Mouse (Mus musculus): ENCODE measurements at regions not wholly inside any gene's neighbourhood (a gene's known extent, or its start where the extent isn't known, plus 50 kb on each side); places are given as distances from the start of the nearest gene placed in this dataset.

DNA sequence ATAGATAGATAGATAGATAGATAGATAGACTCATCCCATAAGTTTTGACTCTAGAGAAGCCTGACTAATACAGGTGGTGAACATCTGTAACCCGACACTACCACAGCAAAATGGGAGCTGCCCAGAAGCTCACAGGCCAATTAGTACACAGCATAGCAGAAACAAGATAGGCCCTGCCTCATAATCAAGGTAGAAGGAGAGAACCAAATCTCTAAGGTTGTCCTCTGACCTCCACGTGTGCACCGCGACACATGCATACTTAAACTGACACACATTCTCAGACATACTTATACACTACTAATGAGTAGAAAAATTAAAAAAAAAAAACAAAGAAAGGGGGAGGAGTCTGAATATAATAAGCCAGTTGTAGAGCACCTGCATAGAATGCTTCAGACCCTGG, 151.2 kb upstream of the Pkdcc start:
- no peak for TF ChIP-seq CTCF (IDR thresholded peaks at IDR 0.05; ENCODE audit: low read depth, low read length)
- TF ChIP-seq TAL1 (conservative IDR thresholded peaks at IDR 0.05; ENCODE audit: low read depth, low read length), result no peak
- TF ChIP-seq POLR2AphosphoS5 (IDR thresholded peaks at IDR 0.05; ENCODE audit: insufficient replicate concordance, low read depth, low read length), result no peak
- no peak for TF ChIP-seq GATA1 (IDR thresholded peaks at IDR 0.05; ENCODE audit: borderline replicate concordance, low read length)
- TF ChIP-seq GATA2 (IDR thresholded peaks at IDR 0.05; ENCODE audit: borderline replicate concordance, low read depth, low read length), result no peak
